Mouse (Mus musculus): ENCODE results near the gene Ltbp3.
A peak's percentile ranks its signal among the peaks of the same experiment; 100 is the strongest.

The Ltbp3 gene

DNA sequence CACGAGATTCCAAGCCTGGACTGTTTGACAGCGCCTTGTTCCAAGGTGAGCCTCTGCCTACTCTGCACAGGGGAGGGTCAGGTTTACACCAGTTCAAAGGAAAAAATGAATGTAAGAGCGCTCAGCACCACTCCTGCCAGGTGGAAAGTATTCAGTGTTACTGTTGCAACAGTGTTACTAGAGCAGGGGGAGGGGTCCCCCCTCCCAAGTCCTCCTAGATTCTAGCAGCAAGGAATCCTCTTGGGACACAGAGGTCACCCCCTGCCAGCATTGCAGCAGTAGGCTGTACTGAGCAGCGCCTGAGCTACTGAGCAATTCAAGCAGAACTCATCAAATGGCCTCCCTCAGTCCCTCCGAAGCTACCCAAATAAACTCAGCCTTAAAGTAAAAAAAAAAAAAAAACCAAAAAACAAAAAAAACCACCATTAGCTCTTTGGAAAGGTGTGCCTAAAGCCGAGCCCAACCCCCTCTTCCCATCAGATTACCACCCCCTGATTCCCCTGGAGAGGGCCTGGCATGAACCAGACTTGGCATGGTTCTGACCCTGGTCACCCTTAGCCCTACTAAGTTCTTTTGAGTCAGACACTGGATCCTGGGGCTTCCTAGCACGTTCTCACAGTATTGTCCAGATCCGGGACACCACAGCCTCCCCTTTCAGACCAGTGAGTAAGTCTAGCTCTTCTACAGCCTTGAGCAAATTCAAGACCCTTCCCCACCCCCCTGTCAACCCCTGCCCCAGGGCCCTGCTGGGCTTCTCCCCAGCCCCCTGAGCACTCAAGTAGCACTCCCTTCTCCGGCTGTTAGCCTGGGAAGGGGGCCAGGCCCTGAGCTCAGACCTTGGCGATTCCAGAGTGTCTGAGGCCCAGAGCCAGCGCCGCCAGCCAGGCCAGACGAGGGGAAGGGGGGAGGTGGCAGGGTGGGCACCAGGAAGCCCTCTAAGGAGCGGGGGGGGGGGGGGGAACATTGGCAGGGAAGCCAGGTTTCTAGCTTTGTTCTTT is at the start of gene Ltbp3:
Gene Ltbp3, plus strand, starts transcription at position 585 of the 998 bp plus-strand sequence.
- no peak for DNase-seq

DNA sequence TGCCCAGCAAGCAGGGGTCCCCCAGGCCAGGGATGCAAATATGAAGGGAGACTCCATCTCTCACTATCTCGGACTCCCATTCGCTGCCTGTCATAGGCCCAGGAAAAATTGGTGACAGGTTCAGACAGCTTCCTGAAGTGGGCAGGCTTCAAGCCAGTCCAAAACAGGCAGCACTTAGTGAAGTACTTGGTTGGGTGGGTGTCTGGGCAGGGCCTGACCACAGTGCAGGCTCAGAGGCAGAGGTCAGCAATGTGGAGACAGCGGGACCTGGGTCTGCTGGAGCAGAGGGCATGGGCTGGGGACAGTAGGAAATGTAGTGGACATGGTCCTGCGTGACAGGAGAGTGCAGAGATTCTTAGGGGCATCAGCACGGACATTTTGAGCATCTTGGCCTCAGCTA is 49.1 kb upstream of the Ltbp3 start:
- no peak for DNase-seq

DNA sequence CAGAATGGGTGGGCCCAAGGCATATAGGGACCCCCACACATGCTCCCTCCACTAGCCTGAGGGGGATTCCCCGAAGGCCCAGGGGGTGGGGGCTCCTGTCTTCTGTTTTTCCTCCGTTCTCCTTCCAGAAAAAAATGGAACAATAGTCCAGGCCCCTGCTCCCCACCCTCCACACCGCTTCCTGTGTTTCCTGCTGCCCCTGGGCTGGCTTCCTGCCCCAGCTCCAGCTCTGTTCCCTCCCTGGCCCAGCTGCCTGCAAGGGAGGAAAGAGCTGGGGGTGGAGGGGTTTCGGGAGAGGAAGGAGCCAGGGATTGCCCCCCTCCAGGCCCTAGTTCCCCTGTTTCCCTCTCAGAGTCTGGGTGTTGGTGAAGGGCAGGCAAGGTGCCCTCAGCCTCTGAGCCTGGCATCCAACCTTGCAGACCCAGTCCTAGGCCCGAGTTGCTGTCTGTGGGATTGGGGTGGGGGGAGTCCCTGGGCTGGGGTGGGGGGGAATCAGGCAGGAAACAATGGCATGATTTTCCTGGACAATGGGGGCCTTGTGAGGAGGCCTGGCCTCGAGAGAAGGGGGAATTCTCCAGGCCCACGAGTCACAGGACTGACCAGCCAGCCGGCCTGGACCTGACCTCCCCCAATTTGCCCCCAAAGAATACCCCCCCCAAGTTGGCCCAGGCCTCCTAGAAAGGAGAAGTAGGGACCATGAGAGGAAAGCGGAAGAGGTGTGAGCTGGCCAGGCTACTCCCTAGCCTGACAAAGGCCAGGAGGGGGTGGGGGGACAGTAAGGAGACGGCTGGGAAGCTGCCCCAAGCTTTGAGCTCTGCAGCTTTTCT is 48.4 kb upstream of the Ltbp3 start:
- DNase-seq = peak in 1 of 2 experiments; percentile 30

DNA sequence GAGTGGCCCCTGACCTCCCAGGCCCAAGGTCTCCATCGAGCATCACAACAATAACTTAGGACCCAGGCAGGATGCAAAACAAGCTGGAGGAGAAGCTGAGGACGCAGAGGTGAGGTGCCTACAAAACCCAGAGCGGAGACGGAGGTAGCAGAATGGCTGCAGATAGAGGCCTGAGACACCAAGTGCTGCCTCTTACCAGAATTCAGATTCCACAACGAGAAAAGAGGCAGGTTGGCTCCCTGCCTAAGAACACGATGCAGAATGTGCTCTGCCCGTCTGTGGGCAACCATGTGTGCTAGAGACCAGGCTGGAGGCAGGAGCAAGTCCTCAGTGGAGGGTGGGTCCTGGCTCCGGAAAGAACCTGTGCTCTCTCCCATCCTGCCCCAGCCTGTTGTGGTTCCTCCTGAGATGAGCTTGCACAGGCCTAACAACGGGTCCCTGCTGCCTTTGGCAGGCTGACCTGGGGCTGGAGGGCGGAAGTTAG is 47.7 kb upstream of the Ltbp3 start:
- DNase-seq = no peak

DNA sequence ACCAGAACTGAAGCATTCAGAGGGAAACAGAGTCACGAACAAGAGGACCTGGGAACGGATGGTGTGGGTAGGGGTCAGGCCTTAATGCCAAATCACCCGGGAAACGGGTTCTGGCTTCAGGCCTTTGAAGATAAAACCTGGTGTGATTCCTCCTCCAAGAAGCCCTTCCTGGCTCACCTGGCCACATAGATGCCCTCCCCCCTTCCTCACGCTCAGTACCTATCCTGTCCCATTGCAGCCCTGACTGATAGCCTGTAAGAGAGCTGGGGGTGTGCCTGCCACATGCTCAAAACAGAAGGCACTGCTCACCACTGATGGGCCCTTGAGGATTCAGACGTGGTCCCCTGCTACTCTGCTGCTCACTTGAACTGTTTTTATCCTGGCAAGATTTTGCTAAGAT is 46.9 kb upstream of the Ltbp3 start:
- no peak for DNase-seq

DNA sequence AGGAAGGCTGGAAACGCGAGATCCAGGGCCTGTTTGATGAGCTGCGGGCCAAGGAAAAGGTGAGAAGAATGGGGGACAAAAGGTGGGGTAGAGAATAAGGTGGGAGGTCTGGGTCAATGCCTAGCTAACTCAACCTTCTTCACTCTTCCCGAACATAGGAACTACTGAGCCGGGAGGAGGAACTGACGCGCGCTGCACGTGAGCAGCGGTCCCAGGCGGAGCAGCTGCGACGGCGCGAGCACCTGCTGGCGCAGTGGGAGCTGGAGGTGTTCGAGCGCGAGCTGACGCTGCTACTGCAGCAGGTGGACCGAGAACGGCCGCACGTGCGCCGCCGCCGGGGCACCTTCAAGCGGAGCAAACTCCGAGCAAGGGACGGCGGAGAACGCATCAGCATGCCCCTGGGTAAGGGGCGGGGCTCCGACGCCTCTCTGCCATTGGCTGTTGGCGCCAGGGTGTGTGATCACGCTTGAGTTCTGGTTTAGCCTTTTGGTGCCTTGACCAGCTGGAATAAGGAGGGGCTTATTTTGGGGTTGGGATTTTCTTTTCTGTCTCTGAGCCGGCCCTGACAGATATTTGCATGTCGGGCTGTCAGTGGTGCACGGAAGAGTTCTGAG is 44.7 kb upstream of the Ltbp3 start:
- no peak for DNase-seq

DNA sequence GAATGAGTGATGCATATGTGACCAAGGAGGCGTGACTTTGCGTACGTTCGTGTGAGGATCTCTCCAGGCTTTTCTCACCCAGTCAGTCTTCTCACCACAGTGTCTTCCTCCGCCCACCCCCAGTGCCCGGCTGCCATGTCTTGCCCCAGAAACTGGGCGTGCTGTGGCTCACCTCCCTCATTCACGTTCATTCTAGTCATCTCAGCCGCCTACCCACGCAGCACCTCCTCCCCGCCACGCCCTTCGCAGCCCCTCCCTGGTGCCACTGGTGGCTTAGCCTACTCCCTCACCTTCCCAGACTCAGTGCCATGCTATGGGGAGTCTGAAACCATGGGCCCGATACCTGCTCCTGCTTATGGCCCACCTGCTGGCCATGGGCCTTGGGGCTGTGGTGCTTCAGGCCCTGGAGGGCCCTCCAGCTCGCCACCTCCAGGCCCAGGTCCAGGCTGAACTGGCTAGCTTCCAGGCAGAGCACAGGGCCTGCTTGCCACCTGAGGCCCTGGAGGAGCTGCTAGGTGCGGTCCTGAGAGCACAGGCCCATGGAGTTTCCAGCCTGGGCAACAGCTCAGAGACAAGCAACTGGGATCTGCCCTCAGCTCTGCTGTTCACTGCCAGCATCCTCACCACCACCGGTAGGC is 36.4 kb upstream of the Ltbp3 start, which contains the start of gene Kcnk7:
Gene Kcnk7, plus strand, starts transcription at position 205 of the 638 bp plus-strand sequence.
- peak in 1 of 2 experiments; percentile 52 for DNase-seq

DNA sequence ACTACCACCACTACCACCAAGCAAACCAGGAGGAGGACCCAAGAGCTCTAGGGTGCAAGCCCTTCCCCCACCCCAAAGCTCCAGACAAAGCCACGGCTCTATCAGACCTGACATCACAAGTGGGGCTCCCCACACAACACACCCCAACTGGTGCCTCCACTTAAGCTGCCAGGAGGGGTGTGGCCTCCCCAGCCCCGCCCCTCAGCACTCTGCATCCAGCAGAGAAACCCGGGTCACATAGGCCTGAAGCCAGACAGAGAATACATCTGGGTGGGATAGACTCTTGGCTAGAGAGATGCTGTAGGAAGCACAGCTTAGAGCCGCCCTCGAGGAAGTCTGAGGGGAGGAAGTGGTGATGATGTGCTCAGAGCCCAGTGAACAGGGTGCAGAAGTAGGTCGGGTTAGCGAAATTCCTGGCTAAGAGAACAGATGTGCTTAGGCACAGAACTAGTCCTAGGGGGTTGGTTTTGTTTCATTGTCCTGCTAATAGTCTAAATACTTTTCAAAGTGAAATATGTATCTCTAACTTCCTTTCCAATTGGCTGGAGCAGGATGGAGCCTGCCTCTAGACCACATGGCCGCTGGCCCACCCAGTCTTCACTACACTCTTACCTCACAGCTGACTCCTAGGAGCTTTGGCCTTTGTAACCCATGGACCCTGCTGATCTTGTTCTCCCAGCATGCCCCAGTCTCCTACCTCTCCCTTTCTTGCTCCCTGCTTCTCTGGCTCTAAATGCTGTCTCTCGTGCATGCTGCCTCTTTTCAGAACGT is 35.7 kb upstream of the Ltbp3 start:
- DNase-seq = peak; percentile 53 to 67

DNA sequence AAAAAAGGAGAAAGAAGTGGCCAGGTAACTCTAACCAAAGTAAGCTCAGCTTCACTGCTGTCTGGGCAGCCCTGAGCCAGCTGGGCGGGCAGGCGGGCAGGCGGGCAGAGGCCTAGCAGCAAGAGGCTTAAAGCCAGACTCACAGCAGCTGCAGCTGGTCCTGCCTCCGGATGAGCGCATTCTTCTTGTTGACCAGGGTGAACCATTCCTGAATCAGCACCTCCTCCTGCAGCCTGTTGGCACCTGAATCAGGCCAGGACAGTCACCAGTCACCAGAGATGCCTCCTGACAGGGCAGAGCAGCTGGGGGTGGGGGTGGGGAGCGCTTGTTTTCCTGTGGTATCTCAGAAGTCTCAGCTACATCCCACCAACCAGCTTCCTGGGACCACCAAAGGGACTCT is 30.6 kb upstream of the Ltbp3 start:
- no peak for DNase-seq

DNA sequence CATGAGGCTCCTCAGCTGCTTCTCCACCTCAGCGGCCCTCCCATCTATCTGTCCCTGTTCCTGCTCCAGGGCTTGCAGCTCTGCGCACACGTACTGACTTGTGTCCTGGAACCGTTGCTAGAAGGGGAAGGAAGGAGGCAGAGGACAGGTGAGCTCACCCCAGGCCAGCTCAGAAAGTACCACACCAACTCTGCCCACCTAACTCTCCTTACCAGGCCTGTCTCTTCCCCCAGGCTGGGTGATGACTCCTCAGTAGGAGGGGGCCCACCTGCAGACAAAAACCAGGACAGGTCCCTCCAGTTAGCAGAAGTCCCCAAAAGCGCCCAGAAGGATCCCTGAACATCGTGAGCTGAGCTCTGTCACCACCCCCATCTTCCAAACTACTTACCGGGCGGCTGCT is 30.1 kb upstream of the Ltbp3 start:
- DNase-seq = no peak

DNA sequence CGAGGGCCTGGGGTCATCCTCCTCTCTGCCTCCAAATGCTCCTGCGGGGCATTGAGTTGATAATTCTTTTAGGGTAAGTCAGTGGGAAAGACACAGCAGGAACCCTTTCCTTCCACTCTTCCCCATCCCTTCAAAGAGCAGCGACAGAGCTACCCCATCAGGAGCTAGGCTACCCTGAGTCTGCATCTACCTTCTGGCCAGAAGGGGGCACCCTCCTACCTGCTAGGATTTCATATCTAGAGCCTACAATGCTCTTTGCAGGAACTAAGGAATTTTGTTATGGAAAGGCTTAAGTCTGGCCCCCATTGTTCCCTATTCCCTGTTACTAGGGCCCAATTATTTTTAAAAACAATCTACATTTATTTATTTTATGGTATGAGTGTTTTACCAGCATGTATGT is 29.5 kb upstream of the Ltbp3 start:
- DNase-seq = peak; percentile 58 to 60

DNA sequence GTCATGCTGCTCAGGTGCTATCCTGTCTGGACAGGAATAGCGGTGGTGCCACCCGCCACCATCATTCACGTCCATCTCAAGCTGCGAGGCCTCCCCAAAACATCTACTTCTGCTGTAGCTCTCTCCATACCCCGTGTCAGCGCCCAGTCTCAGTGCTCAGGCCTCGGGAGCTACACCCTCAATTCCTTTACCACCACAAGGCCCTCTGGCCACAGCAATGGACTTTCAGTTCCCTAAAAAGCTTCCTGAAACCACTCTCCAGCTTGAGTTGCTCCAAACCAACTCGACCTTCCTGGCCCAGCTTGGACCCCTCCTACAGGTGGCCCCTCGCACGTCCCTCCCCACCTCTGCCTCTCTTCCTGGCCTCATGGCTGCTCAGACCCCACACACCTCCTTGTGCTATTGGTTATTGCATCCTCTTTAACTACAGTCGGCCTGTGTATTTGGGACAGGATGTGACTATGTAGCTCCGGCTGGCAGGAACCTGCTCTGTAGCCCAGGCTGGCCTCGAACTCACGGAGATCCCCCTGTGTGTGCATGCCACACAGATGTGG is 28.7 kb upstream of the Ltbp3 start:
- DNase-seq = no peak

DNA sequence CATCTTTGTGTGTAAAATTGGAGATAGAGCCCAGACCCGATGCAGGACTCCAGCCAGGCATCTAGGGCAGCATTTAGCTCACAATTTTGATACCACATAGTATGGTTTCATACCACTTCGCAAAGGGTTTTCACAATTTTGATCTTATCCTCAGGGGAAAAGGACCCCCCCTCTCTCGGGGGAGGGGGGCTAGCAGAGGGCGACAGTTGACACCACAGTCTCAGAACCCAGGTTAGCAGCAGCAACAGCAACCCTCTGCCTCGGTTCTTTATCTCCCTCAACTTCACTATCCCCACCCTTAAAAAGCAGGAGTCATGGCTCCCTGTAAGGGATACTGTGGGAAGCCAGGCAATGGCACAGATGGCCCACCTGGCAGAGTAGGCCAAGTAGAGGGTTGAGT is 27.4 kb upstream of the Ltbp3 start:
- DNase-seq = no peak

DNA sequence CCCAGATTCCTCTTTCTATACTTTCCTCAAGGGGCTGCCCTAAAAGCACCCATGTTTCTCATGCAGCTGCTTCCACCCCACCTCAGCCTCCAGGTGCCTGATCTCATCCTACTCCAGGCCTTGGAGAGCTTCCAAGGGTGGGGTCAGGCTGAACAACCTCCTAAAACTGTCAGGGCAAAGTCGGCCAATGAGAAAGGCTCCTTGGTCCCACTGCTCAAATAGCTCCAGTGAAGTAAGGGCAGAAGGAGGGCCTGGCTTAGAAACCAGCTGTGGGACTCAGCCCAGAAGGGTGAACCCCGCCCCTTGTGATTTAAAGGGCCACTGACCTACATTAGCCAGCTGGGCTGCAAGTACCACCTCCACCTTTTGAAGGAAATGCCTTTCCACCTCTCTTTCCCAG is 27.0 kb upstream of the Ltbp3 start:
- no peak for DNase-seq

DNA sequence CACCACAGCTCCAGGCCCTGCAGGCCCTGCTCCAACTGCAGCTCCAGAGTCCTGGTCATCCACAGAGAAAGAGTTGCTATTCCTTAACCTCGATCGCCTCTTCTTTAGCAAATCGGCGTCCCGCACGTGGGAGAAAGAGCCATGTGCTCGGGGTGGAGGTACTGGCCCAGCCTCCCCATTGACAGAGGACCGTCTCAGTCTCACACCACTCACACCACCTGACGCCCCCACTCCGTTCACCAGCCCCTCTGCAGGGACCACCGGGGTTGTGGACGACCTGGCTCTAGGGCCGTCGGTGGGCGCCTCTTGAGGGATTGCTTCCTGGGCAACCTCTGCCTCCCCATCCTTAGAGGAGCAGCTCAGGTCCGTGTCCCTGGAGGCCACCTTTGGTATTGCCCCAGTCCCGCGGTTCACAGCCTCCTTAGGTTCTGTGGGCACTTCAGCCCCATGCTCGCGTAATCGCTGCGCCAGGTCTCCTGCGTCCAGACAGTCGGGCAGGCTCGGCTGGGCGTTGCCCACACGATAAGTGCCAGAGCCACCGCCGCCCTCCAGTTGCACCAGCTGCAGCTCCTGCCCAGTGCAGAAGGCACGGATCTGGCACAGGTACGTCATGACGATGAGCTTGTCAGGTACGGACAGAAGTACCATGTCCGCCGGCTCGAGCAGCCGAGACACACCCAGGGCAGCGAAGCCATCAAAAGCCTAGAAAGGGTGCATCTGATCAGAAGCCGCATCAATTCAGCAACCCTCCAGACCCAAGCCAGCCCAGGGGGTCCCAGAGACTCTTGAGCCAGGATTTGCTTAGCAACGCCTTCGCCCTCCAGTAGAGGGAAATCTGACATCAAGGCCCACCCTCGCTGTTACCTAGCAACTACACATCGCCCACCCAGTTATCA is 24.7 kb upstream of the Ltbp3 start:
- DNase-seq = no peak

DNA sequence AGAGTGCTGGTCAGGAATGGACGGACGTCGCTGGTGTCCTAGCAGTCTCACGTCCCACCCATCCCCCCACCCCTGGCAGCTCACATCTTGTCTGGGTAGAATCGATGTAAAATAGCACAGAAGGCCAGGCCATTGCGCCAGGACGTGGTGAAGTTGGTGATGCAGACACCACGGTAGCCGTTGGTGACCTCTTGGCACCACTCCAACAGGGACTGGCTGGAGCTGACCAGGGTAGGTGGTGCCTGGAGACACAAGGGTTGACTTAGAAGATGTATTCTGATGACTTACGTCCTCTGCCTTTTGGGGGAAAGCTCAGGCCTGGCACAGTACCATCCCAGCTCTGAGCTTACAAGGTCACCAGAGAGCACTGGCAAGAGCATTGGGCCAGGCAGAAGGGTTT is 23.7 kb upstream of the Ltbp3 start:
- no peak for DNase-seq

DNA sequence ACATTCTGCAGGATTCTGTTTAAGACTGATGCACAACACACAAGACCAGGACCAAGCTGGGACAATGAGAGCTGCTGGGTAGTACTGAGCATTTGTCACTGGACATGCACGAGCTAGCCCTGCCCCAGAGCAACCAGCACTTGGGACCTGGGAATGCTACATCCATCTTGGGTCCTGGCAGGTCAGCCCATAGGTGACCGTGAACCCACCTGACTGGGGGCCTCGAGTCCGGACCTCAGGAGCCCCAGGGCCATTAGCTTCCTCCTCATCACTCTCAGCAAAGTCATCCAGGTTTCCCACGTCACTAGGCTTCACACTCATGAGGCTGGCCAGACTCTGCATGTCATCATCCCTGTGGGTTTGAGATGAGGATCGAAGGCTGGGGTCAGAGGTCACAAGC is 19.5 kb upstream of the Ltbp3 start:
- DNase-seq = no peak

DNA sequence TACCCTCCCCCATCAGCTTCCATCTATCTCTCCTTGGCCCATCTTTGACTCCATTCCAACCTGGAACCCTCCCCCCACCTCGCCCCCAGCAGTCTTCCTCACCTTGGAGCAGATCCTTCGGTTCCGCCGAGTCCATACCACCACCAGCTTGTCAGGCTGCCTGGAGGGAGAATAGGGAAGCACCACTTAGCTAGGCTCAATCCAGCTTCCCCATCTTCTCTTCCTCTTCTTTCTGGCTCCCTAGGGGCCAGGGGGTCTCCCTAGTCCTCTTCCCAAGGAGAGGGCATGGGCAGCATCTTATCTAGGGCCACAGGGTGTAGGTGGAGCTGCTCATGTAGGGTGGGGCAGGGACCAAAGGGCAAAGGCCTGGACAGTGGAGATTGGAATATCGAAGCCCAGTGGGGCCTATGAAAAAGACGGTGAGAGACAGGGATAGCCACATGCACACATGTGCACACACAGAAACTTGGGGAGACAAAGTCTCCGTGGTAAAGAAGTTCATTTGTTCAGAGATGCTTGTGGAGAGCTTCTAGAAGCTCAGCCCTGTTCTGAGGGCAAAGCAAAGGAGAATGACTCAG is 17.8 kb upstream of the Ltbp3 start:
- DNase-seq = no peak

DNA sequence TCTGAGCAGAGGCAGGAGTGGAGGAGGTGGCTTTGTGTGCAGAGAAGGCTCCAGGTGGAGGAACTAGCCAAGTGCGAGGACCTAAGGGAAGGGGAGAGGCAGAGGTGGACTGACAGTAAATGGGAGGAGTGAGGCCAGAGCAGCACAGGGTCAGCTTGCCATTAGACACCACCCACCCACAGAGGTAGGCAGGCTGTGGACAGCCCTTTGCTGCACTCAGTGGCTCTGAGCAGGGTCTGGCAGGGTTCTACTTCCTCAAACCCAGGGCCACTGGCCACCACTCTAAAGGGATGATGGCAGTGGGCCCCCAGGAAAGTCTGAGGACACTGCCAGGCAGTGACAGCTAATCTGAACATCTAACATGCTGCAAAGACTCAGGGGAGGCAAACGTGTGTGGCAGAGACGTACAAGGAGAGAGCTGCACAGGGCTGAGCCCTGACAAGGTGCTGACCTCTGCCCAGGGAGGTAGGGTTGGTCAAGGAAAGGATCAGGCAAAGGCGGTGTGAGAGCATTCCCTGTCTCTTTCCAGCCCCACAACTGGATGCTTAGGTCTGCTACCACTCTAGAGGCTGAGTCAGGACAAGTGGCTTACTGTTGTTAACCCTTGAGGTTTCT is 16.7 kb upstream of the Ltbp3 start:
- DNase-seq = no peak
